Mouse (Mus musculus) liver, embryonic 18 days (tissue): ENCODE data around the gene Nbr1. TPM values are rescaled to one million over a fixed set of nuclear protein-coding genes. Genes with fewer than 3 reads are reported as not detected.

Experiments used
- polyA plus RNA-seq: library from polyadenylated mRNA; depleted of rRNA; stranded (reverse); fragments of >200 nt; gene quantifications from 2 replicates; pipeline ENCODE4 v1.2.3, GENCODE M21; 2012; rRNA removed

Gene Nbr1
- polyA plus RNA-seq: 41.3 and 42.4 TPM in 2 replicates

GRCm38 (mm10) chr11:101551751-101552475 lies at the start of gene Nbr1, which contains the start of gene Brca1:
Gene Nbr1, plus strand, starts transcription at chr11:101552149.
Gene Brca1, minus strand, starts transcription at chr11:101551955.

GRCm38 (mm10) chr11:101582054-101583035 lies 30.4 kb downstream of the Nbr1 start, which contains the start of gene Tmem106a:
Gene Tmem106a, plus strand, starts transcription at chr11:101582242.

GRCm38 (mm10) chr11:101599156-101599555 lies 47.2 kb downstream of the Nbr1 start, which contains the start of gene Gm11634:
Gene Gm11634, minus strand, starts transcription at chr11:101599256.

GRCm38 (mm10) chr11:101626995-101627856 lies 75.3 kb downstream of the Nbr1 start, which contains the start of gene Rdm1:
Gene Rdm1, plus strand, starts transcription at chr11:101627195.

Other genes starting within 250 kb of the Nbr1 start
- gene Becn1, start 249.9 kb upstream of the Nbr1 start, polyA plus RNA-seq: 49.6 and 53.3 TPM in 2 replicates
- gene Psme3, start 235.9 kb upstream of the Nbr1 start, polyA plus RNA-seq: 75.2 and 83.4 TPM in 2 replicates
- 3.0 and 3.2 TPM in 2 replicates for gene Aoc2, start 227.1 kb upstream of the Nbr1 start, polyA plus RNA-seq
- gene Aoc3, start 221.5 kb upstream of the Nbr1 start, polyA plus RNA-seq: 0.20 and 0.29 TPM in 2 replicates
- 41.2 and 49.0 TPM in 2 replicates for gene G6pc, start 184.6 kb upstream of the Nbr1 start, polyA plus RNA-seq
- 13.5 and 14.0 TPM in 2 replicates for gene Aarsd1, start 134.5 kb upstream of the Nbr1 start, polyA plus RNA-seq
- 0.64 and 0.79 TPM in 2 replicates for gene Gm27029, start 127.4 kb upstream of the Nbr1 start, polyA plus RNA-seq
- 4.3 and 4.5 TPM in 2 replicates for gene Rundc1, start 127.1 kb upstream of the Nbr1 start, polyA plus RNA-seq
- gene Ptges3l, start 126.8 kb upstream of the Nbr1 start, polyA plus RNA-seq: 0.80 and 0.88 TPM in 2 replicates
- 679 and 947 TPM in 2 replicates for gene Rpl27, start 109.9 kb upstream of the Nbr1 start, polyA plus RNA-seq
- 47.2 and 49.9 TPM in 2 replicates for gene Ifi35, start 103.7 kb upstream of the Nbr1 start, polyA plus RNA-seq
- 3.3 and 4.1 TPM in 2 replicates for gene Rnd2, start 87.2 kb upstream of the Nbr1 start, polyA plus RNA-seq
- gene Vat1, start 85.9 kb upstream of the Nbr1 start, polyA plus RNA-seq: 12.6 and 14.2 TPM in 2 replicates
- gene Brca1, start 194 bp upstream of the Nbr1 start, polyA plus RNA-seq: 4.0 and 4.2 TPM in 2 replicates
- gene Tmem106a, start 30.1 kb downstream of the Nbr1 start, polyA plus RNA-seq: 13.3 and 15.8 TPM in 2 replicates
- gene Gm11634, start 47.1 kb downstream of the Nbr1 start, polyA plus RNA-seq: not detected in 2 replicates
- gene Rdm1, start 75.0 kb downstream of the Nbr1 start, polyA plus RNA-seq: 5.9 and 7.0 TPM in 2 replicates
- 4.7 and 5.2 TPM in 2 replicates for gene Arl4d, start 113.4 kb downstream of the Nbr1 start, polyA plus RNA-seq
- 6.8 and 7.5 TPM in 2 replicates for gene Dhx8, start 180.8 kb downstream of the Nbr1 start, polyA plus RNA-seq
- gene Etv4, start 233.2 kb downstream of the Nbr1 start, polyA plus RNA-seq: 0.13 and 0.28 TPM in 2 replicates